Mouse (Mus musculus) layer of hippocampus, adult 9-11 months (tissue): ENCODE data around the gene E2f7.
"Not testable (repeated sequence)": the region's sequence is repeated elsewhere in the genome, so short reads cannot be mapped to it uniquely, and the experiment has no call there.

Source experiments
- DNase-seq: peaks from one replicate; pipeline ENCODE4 v3.0.0; 2022

The E2f7 gene

GRCm38 (mm10) chr10:110744686-110745639 lies at the start of gene E2f7:
TSS of gene E2f7 (plus strand) at chr10:110745439.
- peak; percentile 83 for DNase-seq

GRCm38 (mm10) chr10:110701276-110701675 lies 44.0 kb upstream of the E2f7 start:
- DNase-seq, result no peak

GRCm38 (mm10) chr10:110705672-110706071 lies 39.6 kb upstream of the E2f7 start:
- DNase-seq, result no peak

GRCm38 (mm10) chr10:110707390-110708113 lies 37.7 kb upstream of the E2f7 start:
- DNase-seq, result no peak

GRCm38 (mm10) chr10:110716887-110717286 lies 28.4 kb upstream of the E2f7 start:
- DNase-seq, result no peak

- no peak for DNase-seq
These were observed 18.8 kb upstream of the E2f7 start for GRCm38 (mm10) chr10:110726431-110726830.

- DNase-seq, result no peak
These were observed 17.4 kb upstream of the E2f7 start for GRCm38 (mm10) chr10:110727816-110728215.

GRCm38 (mm10) chr10:110733343-110733742 lies 11.9 kb upstream of the E2f7 start:
- peak; percentile 76 for DNase-seq

GRCm38 (mm10) chr10:110743701-110744100 lies 1.5 kb upstream of the E2f7 start:
- no peak for DNase-seq

- DNase-seq, result no peak
These were observed 1.1 kb upstream of the E2f7 start for GRCm38 (mm10) chr10:110744120-110744519.

GRCm38 (mm10) chr10:110745640-110746032 lies 397 bp downstream of the E2f7 start:
- DNase-seq, result no peak

GRCm38 (mm10) chr10:110749081-110749480 lies 3.8 kb downstream of the E2f7 start:
- no peak for DNase-seq

GRCm38 (mm10) chr10:110749510-110750305 lies 4.5 kb downstream of the E2f7 start:
- DNase-seq, result no peak

GRCm38 (mm10) chr10:110752849-110753248 lies 7.6 kb downstream of the E2f7 start:
- no peak for DNase-seq

GRCm38 (mm10) chr10:110755556-110755955 lies 10.3 kb downstream of the E2f7 start:
- DNase-seq, result no peak

- no peak for DNase-seq
These were observed 11.1 kb downstream of the E2f7 start for GRCm38 (mm10) chr10:110756271-110756793.

- DNase-seq, result not testable (repeated sequence)
These were observed 15.3 kb downstream of the E2f7 start for GRCm38 (mm10) chr10:110760552-110760951.

- DNase-seq, result peak; percentile 33
These were observed 17.1 kb downstream of the E2f7 start for GRCm38 (mm10) chr10:110762134-110762884.

- no peak for DNase-seq
These were observed 18.2 kb downstream of the E2f7 start for GRCm38 (mm10) chr10:110763416-110763815.

GRCm38 (mm10) chr10:110769538-110769937 lies 24.3 kb downstream of the E2f7 start:
- peak; percentile 36 for DNase-seq

- no peak for DNase-seq
These were observed 28.0 kb downstream of the E2f7 start for GRCm38 (mm10) chr10:110773201-110773600.

GRCm38 (mm10) chr10:110773878-110774277 lies 28.6 kb downstream of the E2f7 start:
- no peak for DNase-seq
